Mouse (Mus musculus) frontal cortex, postnatal 25 days (tissue): ENCODE measurements around the gene Slc35b4.
A peak's percentile ranks its signal among the peaks of the same experiment; 100 is the strongest.

ENCODE experiments used
- DNase-seq, 2 experiments: peaks; one replicate each; pipeline ENCODE4 v3.0.0; 2022; ENCODE audit warnings: low spot score in 2 of 2

Gene Slc35b4

DNA sequence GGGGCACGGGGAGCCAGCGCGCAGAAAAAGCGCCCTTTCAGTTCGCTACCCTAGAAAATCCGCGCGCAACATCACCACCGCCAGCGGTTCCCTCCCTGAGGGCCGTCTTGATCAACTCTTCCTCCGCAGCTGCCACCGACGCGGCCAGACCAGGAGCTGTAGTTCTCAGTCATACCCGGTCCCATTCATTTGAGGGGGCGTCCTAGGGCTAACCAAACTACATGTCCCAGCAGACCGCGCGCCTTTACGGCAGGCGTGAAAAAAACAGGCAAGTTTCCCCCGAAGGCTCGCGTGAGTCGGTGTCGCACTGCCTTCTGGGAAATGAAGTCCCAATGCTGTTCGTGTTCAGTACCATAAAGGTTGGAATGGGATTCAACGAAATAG is at the start of gene Slc35b4:
Gene Slc35b4 (minus strand): TSS at position 248 of the 384 bp plus-strand sequence.
- DNase-seq: peak; percentile 84 to 87

DNA sequence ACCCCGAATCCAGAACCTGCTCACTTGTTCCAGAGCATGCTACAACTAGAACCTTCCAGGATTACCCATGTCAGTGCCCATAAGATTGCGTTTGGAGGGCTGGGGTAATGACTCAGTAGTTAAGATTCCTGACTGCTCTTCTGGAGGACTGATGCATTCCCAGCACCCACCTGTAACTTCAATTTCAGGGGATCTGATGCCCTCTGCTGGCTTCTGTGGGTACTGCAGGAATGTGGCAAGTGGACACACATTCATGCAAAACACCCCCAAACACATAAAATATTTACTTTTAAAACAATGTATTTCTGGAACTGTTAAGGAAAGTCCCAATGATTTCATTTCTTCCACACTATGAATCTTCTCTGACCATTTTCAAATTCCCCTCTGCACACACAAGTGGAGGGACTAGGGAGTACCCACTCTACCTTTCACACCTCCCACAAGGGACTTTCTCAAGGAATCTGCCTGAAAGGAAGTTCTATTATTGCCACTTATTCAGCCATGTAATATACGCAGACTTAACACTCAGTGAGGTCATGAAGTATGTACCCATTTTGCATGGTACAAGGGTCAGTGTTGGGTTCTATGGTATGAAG is 48.2 kb upstream of the Slc35b4 start:
- no peak for DNase-seq

- no peak for DNase-seq
Observed at GRCm38 (mm10) chr6:34216450-34217319, 39.8 kb upstream of the Slc35b4 start.

DNA sequence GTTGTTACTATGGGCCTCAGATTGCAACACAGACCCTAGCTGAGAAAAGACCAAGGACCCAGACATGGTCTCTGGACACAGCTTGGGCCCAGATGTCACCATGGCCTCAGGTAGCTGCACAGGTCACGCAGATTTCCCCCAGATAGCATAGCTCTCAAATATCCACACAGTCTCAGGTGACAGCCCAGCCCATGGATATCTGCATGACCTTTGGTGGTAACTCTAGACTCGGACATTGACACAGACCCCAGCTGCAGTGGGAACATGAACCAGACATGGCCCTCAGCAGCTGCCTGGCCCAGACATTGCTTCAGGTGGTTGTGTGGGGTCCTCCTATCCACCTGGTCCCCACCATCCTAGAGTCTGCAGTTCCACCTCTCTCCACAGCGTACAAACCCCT is 28.8 kb upstream of the Slc35b4 start:
- no peak for DNase-seq

GRCm38 (mm10) chr6:34204971-34205572 is 28.2 kb upstream of the Slc35b4 start:
- DNase-seq: peak; percentile 8 to 26

DNA sequence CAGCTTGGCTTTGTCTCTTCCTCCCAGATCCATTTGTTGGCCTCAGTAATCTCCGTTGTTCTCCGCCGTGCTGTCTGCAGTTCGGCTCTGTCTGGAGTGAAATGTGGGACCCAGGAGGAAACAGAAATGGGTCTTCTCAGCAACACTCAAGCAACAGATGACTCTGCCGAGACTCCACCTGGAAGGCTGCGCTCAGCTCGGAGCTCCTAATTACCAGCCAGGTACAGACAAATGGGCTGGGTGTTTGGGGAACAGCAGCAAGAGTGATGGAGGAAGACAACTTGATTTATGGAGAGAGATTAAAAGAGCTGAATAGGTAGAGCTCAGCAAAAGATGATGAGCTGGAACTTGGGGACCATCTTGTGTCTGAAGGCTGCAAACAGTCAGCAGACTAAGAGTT is 26.6 kb upstream of the Slc35b4 start:
- no peak for DNase-seq

- DNase-seq: no peak
Observed at GRCm38 (mm10) chr6:34194981-34195380, 18.1 kb upstream of the Slc35b4 start.

DNA sequence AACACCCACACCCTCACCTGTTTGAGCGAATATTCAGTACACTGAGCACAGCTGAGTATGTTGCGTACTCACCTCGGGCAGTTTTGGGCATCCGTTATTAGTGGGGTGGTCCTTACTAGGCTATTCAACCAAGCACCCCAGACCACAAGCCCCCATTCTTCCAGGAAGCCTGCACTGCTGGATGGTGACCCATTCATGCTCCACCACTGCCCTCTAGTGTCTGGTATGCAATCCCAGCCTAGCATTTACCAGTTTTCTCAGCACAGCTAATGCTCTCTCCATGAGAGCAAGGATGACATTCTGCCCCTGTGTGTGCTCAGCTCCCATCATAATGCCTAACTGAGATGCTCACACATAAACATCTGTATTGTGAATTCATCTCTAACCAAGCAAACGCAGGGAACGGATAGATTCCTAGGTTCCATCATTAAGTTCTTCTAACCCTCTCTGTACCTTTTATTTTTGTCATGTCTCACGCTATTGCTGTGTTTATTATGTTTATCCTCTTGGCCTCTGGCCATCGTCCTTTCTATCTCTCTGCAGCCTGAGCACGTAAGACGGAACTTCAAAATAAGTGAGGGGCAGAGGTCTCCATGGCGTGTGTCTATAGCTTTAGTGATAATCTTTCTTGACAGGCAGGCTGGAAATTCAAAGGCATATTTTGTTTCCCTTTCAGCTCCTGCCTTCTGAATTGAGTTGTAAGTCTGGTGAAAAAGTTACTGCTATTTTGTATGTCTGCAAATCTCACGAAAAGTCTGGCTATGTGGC is 17.0 kb upstream of the Slc35b4 start:
- peak; percentile 18 to 55 for DNase-seq

DNA sequence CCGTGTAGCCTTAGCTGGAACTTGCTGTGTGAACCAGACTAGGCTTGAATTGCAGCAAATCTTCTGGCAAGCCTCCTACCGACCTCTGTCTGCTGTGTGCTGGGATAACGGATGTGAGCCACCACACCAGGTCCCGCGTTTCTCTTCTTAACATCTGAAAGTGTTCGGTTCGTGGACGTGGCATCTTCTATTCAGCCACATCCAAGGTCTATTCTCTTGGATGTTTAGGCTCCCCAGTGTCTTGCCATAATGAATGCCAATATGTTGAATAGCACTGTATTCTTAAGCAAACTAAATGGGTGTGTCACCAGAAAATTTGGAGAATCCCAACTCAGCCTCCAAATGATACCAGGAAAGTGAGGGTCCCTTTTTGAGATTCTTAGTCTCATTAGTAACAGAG is 14.5 kb upstream of the Slc35b4 start:
- DNase-seq: no peak

DNA sequence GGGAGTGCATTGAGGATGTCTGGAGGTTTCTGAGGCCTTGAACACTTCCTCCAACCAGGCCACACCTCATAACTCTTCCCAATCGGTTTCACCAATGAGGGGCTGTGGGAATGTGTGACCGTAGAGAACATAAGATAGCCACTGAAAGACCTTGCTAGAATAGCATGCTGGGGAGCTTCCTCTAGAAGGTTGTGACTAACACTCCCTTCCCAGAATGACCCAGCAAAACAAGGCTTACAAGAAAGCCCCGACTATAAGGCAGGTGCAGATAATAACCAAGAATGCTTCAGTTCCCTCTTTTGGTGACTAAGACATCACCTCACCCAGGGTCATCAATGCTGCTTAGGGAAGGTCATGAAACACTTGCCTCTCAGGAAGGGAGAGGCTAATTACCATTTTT is 12.6 kb upstream of the Slc35b4 start:
- no peak for DNase-seq

- no peak for DNase-seq
Observed at GRCm38 (mm10) chr6:34187986-34188599, 11.2 kb upstream of the Slc35b4 start.

- no peak for DNase-seq
Observed at GRCm38 (mm10) chr6:34187273-34187863, 10.5 kb upstream of the Slc35b4 start.

- no peak for DNase-seq
Observed at GRCm38 (mm10) chr6:34183326-34183725, 6.4 kb upstream of the Slc35b4 start.

DNA sequence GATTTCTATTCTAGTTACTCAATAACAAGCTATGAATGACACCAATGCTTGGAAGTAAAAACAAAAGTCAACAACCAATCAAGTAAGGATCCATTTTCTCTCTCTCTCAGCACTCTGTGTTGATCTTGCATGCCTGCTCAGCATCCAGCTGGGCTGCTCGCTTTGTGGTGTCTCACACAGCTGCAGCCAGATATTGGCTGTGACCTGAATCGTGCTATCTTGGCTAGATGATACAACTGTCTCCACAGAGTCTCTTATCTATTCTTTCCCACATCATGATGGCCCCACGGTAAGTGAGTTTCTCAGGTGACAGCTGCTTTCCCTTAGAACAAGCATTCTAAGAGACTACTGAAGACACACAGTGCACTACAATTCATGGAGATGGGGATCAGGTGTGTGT is 5.0 kb upstream of the Slc35b4 start:
- no peak for DNase-seq

- no peak for DNase-seq
Observed at GRCm38 (mm10) chr6:34179911-34180310, 3.0 kb upstream of the Slc35b4 start.

DNA sequence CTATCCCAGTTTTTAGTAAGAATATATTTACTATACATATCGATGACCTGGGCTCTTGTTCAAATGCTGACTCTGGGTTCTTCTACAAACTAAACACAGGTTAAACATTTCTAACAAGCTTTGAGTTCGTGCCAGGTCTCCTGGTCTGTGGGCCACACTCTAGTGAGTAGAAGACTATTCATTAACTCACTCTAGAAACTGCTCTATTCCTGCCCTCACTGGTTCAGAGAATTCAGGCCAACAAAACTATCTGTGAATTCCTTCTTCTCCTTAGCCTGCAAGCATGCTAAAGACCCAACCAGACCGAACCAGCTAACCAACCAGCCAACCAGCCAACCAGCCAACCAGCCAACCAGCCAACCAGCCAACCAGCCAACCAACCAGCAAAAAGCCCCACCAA is 2.1 kb upstream of the Slc35b4 start:
- DNase-seq: no peak

DNA sequence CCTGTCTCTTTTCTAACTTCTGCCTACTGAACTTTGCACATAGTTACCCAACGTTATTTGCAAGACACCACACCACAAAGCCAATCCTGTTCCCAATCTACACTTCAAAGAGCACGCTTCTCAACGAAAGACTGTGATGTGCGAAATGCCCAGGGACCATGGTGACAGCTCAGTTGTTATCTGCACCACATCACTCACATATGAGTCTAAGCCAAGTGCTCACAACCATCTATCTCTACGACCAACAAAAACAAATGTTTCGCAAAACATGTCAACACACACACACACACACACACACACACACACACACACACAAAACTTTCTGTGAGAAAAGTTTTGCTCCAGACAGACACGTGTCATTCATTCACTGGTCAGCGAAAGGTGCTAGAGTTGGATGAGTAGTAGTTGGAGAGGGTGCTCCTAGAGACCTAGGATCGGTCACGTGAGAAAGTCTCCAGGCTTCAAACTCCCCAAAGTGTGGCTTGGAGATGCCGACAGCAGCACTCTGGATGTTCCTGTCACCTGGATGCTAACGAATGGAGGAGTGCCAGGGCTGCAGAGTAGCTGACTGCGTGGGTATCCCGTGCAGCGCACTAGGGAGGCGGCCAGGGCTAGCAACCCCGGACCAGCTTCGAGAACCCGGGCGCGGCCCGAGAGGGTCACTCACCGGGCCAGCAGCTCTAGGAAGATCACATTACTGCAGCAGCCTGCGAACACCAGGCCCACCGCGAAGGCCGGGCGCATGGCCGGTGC is 624 bp downstream of the Slc35b4 start:
- DNase-seq: no peak

DNA sequence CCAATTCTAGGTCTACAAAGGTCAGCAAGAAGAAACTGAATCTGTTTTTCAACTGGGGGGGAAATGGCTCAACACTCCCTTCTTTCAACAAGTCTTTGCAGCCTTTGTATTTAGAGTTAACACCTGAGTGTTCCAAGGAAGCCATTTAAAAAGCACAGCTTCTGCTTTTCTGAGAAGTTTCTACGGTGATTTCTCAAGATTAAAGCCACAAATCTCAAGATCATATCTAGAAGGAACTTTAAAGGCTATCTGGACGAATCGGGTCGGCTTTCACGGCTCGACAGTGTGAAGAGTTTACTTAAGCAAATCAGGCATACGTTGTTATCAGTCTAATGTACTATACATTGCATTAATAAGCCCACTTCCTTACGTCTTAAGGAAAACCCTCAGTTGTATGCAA is 2.2 kb downstream of the Slc35b4 start:
- no peak for DNase-seq

- no peak for DNase-seq
Observed at GRCm38 (mm10) chr6:34173251-34173650, 3.7 kb downstream of the Slc35b4 start.

DNA sequence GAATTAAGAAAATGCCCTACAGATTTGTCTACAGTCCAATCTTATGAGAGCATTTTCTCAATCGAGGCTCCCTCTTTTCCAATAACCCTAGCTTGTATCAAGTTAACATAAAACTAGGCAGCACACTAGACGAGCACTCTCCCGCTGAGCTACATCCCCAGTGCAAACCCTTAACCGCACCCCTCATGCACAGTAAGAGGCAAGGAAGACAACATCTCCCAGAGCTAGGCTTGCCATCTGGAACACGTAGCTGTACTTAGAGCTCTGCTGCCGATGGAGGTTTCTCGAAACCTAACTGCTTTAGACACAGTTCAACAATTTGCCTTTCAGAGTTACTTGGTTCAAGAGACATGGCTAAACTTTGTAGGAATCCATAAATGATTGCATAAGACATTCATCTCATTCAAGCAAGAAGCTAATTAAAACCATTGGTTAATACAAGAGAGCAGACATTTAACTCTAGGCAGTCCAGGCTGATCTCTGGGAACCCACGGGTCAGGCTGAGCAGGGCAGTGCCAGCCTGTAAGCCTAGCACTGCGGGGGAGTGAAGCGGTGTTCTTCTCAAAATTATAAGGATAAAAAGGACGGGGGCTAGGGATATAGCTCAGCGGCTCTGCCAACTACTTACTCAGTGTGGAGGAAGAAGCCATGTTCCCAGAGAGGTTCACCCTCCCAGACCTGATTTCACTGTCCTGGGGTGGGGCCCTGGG is 5.0 kb downstream of the Slc35b4 start:
- DNase-seq: no peak
